ENCODE assay signal across 8 mouse cellular contexts in the genomic region with DNA sequence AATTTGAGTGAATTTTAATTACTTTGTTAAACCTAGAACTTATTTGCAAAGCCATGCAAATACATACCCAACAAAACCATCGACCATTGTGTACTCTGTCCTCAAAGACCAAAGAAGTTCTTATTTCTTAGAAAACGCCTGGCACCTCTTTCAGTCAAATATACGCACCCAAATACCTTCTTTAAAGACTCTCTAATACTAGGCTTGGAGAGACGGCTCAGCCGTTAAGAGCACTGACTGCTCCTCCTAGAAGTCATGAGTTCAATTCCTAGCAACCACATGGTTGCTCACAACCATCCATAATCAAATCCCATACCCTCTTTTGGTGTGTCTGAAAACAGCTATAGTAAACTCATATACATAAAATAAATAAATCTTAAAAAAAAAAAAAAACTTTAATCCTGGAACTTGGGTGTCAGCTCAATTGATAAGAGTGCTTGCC. TPM values are rescaled to one million over a fixed set of nuclear protein-coding genes. Genes with fewer than 3 reads are reported as not detected.
A peak's percentile ranks its signal among the peaks of the same experiment; 100 is the strongest.
DNase-seq lines count a peak whose midpoint lies in the region; ATAC-seq and TF ChIP-seq lines count a peak whose summit lies in the region.

No protein-coding gene starts in this region.

- no peaks in the 10 kb centered on the region for H3K36me3 ChIP-seq in embryonic facial prominence, embryonic 11.5 days (replicated peaks; ENCODE audit: control insufficient read depth, insufficient read depth, low read depth, low read length)
- H3K36me3 ChIP-seq in hindbrain, postnatal 0 days (ENCODE audit: insufficient read depth, low read length), result no peaks in the 10 kb centered on the region
- H3K36me3 ChIP-seq in midbrain, embryonic 16.5 days (ENCODE audit: control insufficient read depth, insufficient read depth, low read length), result no peaks in the 10 kb centered on the region

- peak overlapping the region; percentile 96; the same call in 1 of the 2 replicates for H3K9ac ChIP-seq in embryonic facial prominence, embryonic 11.5 days (replicated peaks; ENCODE audit: low read length)
- no peak overlapping the region for H3K9ac ChIP-seq in hindbrain, postnatal 0 days (replicated peaks; ENCODE audit: low read length)
- no peak overlapping the region for H3K9ac ChIP-seq in midbrain, embryonic 16.5 days (ENCODE audit: low read depth, low read length)

- no peaks in the 10 kb centered on the region for H3K4me1 ChIP-seq in embryonic facial prominence, embryonic 11.5 days (ENCODE audit: control insufficient read depth, insufficient read depth, low read length)
- H3K4me1 ChIP-seq in hindbrain, postnatal 0 days (ENCODE audit: insufficient read depth, low read length), result peaks cover 6% of the 10 kb centered on the region
- H3K4me1 ChIP-seq in midbrain, embryonic 16.5 days (ENCODE audit: control insufficient read depth, insufficient read depth, low read length), result peaks cover 18% of the 10 kb centered on the region

- peak overlapping the region; percentile 93 for H3K4me3 ChIP-seq in layer of hippocampus, adult 2 months
- peak overlapping the region; percentile 92 for H3K4me3 ChIP-seq in embryonic facial prominence, embryonic 11.5 days (ENCODE audit: low read depth, low read length)
- H3K4me3 ChIP-seq in hindbrain, postnatal 0 days (ENCODE audit: low read length), result peak overlapping the region; percentile 88
- H3K4me3 ChIP-seq in midbrain, embryonic 16.5 days (ENCODE audit: low read depth, low read length), result peak overlapping the region; percentile 60

- H3K4me2 ChIP-seq in embryonic facial prominence, embryonic 11.5 days (ENCODE audit: low read depth, low read length), result peak overlapping the region; percentile 30
- peak overlapping the region; percentile 74 for H3K4me2 ChIP-seq in hindbrain, postnatal 0 days (ENCODE audit: low read depth, low read length)
- H3K4me2 ChIP-seq in midbrain, embryonic 16.5 days (ENCODE audit: low read length), result peak overlapping the region; percentile 58

- no peak for DNase-seq in layer of hippocampus, adult 2 months (ENCODE audit: low spot score in 2 of 2)
- DNase-seq in layer of hippocampus, adult 9-10 months (ENCODE audit: low spot score), result no peak
- no peak for DNase-seq in embryonic facial prominence, embryonic 11.5 days (ENCODE audit: low spot score)
- DNase-seq in hindbrain, postnatal 0 days (ENCODE audit: low spot score), result no peak
- DNase-seq in cerebellum, postnatal 25 days, result no peak
- DNase-seq in thymus, postnatal 10 days (ENCODE audit: low spot score in 2 of 2), result no peak
- DNase-seq in thymus, postnatal 25 days, result no peak

- H3K9me3 ChIP-seq in embryonic facial prominence, embryonic 11.5 days (replicated peaks; ENCODE audit: control insufficient read depth, low read length), result no peaks in the 10 kb centered on the region
- H3K9me3 ChIP-seq in hindbrain, postnatal 0 days (ENCODE audit: low read length), result no peaks in the 10 kb centered on the region
- no peaks in the 10 kb centered on the region for H3K9me3 ChIP-seq in midbrain, embryonic 16.5 days (replicated peaks; ENCODE audit: control insufficient read depth, low read length, poor library complexity, severe bottlenecking)

- TF ChIP-seq CTCF in layer of hippocampus, adult 2 months (conservative IDR thresholded peaks at IDR 0.05), result no peak
- no peak for TF ChIP-seq CTCF in hindbrain, postnatal 0 days (IDR thresholded peaks at IDR 0.05; ENCODE audit: low read depth)

- H3K27me3 ChIP-seq in embryonic facial prominence, embryonic 11.5 days (ENCODE audit: control insufficient read depth, insufficient read depth, low read length), result no peaks in the 10 kb centered on the region
- H3K27me3 ChIP-seq in hindbrain, postnatal 0 days (ENCODE audit: insufficient read depth, low read length), result no peaks in the 10 kb centered on the region
- H3K27me3 ChIP-seq in midbrain, embryonic 16.5 days (ENCODE audit: control insufficient read depth, insufficient read depth, low read depth, low read length), result no peaks in the 10 kb centered on the region

- ATAC-seq in embryonic facial prominence, embryonic 11.5 days (replicated peaks; ENCODE audit: insufficient number of reproducible peaks, low FRiP score, low TSS enrichment, low read depth), result peak; percentile 55; the same call in 1 of the 2 replicates
- no peak; the same call in 1 of the 2 replicates for ATAC-seq in hindbrain, postnatal 0 days
- peak; percentile 29; the same call in 1 of the 2 replicates for ATAC-seq in midbrain, embryonic 16.5 days

- no peak overlapping the region for H3K27ac ChIP-seq in layer of hippocampus, adult 2 months
- H3K27ac ChIP-seq in embryonic facial prominence, embryonic 11.5 days (replicated peaks; ENCODE audit: low read depth, low read length), result no peak overlapping the region
- H3K27ac ChIP-seq in hindbrain, postnatal 0 days, result no peak overlapping the region
- H3K27ac ChIP-seq in midbrain, embryonic 16.5 days (ENCODE audit: low read length), result no peak overlapping the region

- WGBS in embryonic facial prominence, embryonic 11.5 days, result 45% methylated on average over 5 of the region's 5 CpGs
- 38% methylated on average over 5 of the region's 5 CpGs for WGBS in hindbrain, postnatal 0 days
- 35% methylated on average over 5 of the region's 5 CpGs for WGBS in midbrain, embryonic 16.5 days

RNA-seq across cellular contexts. Expression of a gene that starts 0.4 kb away (rescaled TPM):
- total RNA-seq in layer of hippocampus, adult 2 months (2021), result 10 to 100 TPM; 54.7 to 57.9 TPM
- 47.8 and 53.4 TPM in 2 replicates for polyA plus RNA-seq in embryonic facial prominence, embryonic 11.5 days (2014; fragmentation: Nextera tagmentation; extraction: Ambion mirVana)
- total RNA-seq in hindbrain, postnatal 0 days (2014; rRNA removed), result 47.4 and 47.9 TPM in 2 replicates
- 29.5 and 32.5 TPM in 2 replicates for polyA plus RNA-seq in hindbrain, postnatal 0 days (2015; fragmentation: Nextera tagmentation; extraction: Ambion mirVana)
- polyA plus RNA-seq in midbrain, embryonic 16.5 days (2015; fragmentation: Nextera tagmentation; extraction: Ambion mirVana), result 40.5 and 43.1 TPM in 2 replicates
